11 mouse cellular contexts compared by ENCODE assay signal in genomic region chr6:55323908-55324634, GRCm38 (mm10). TPM values are rescaled to one million over a fixed set of nuclear protein-coding genes. Genes with fewer than 3 reads are reported as not detected.
A peak's percentile ranks its signal among the peaks of the same experiment; 100 is the strongest.
DNase-seq lines count a peak whose midpoint lies in the region; ATAC-seq and TF ChIP-seq lines count a peak whose summit lies in the region.
"Had no signal": no experiment of that assay in that cellular context is flagged by ENCODE, and none has a peak within 500 bp of the region (broad histone marks: within the 10 kb centered on the region; RNA-seq: fewer than 3 reads in every experiment).

No protein-coding gene starts in this region.

- H3K27me3 ChIP-seq in erythroblast, embryonic 14.5 days (ENCODE audit: control insufficient read depth): no peaks in the 10 kb centered on the region
- H3K27me3 ChIP-seq in liver, embryonic 14.5 days (ENCODE audit: control insufficient read depth, insufficient read depth, low read length): no peaks in the 10 kb centered on the region
- H3K27me3 ChIP-seq in stomach, embryonic 14.5 days (ENCODE audit: control insufficient read depth, insufficient read depth, low read length): no peaks in the 10 kb centered on the region
- H3K27me3 ChIP-seq in forebrain, embryonic 13.5 days: no peaks in the 10 kb centered on the region

- no peaks in the 10 kb centered on the region for H3K36me3 ChIP-seq in erythroblast, embryonic 14.5 days (ENCODE audit: control insufficient read depth)
- H3K36me3 ChIP-seq in liver, embryonic 14.5 days (replicated peaks; ENCODE audit: control insufficient read depth, insufficient read depth, low read depth): no peaks in the 10 kb centered on the region
- no peaks in the 10 kb centered on the region for H3K36me3 ChIP-seq in stomach, embryonic 14.5 days (ENCODE audit: control insufficient read depth, insufficient read depth, low read length)
- no peaks in the 10 kb centered on the region for H3K36me3 ChIP-seq in forebrain, embryonic 13.5 days (ENCODE audit: poor library complexity, severe bottlenecking)

- H3K4me2 ChIP-seq in liver, embryonic 14.5 days (ENCODE audit: low read depth): peak overlapping the region; percentile 72
- H3K4me2 ChIP-seq in stomach, embryonic 14.5 days (replicated peaks; ENCODE audit: low read depth, low read length): no peak overlapping the region
- no peak overlapping the region for H3K4me2 ChIP-seq in forebrain, embryonic 13.5 days

- TF ChIP-seq EP300 in liver, embryonic 14.5 days (IDR thresholded peaks at IDR 0.05; ENCODE audit: low read depth): peak; percentile 99

- no peak for TF ChIP-seq CTCF in liver, embryonic 14.5 days (IDR thresholded peaks at IDR 0.05; ENCODE audit: low read depth)

- peak; percentile 81 for DNase-seq in kidney, adult 9 months
- DNase-seq in liver, embryonic 14.5 days (ENCODE audit: low read depth in 3 of 3, low spot score in 3 of 3): peak; percentile 78 to 85 (median 82)
- no peak for DNase-seq in gastrocnemius, postnatal 10 days
- DNase-seq in frontal cortex, postnatal 36 days (ENCODE audit: low spot score in 2 of 2): no peak
- no peak for DNase-seq in heart, adult 11 months
- DNase-seq: gastrocnemius, postnatal 25 days had no signal

- H3K4me1 ChIP-seq in erythroblast, embryonic 14.5 days (ENCODE audit: control insufficient read depth): peaks cover 92% of the 10 kb centered on the region
- peaks cover 70 to 89% of the 10 kb centered on the region in 2 experiments for H3K4me1 ChIP-seq in liver, embryonic 14.5 days (replicated peaks; ENCODE audit: control insufficient read depth in 2 of 2, insufficient read depth in 2 of 2, low read length in 1 of 2)
- H3K4me1 ChIP-seq in stomach, embryonic 14.5 days (ENCODE audit: control insufficient read depth, insufficient read depth, low read length): peaks cover 7% of the 10 kb centered on the region; the same call in 1 of the 2 replicates
- H3K4me1 ChIP-seq in forebrain, embryonic 13.5 days: no peaks in the 10 kb centered on the region

- peak overlapping the region; percentile 57 for H3K4me3 ChIP-seq in erythroblast, embryonic 14.5 days (replicated peaks)
- peak overlapping the region; percentile 12 to 17; a peak in 3 of 4 replicates for H3K4me3 ChIP-seq in liver, embryonic 14.5 days (ENCODE audit: insufficient read depth in 1 of 2, low read depth in 2 of 2, low read length in 2 of 2)
- H3K4me3 ChIP-seq in stomach, embryonic 14.5 days (ENCODE audit: low read depth, low read length): no peak overlapping the region
- H3K4me3 ChIP-seq in forebrain, embryonic 13.5 days: no peak overlapping the region

- WGBS in liver, embryonic 14.5 days (ENCODE audit: insufficient replicate concordance): 6% methylated on average over 17 of the region's 17 CpGs
- WGBS in stomach, embryonic 14.5 days: 38% methylated on average over 17 of the region's 17 CpGs
- WGBS in forebrain, embryonic 13.5 days: 91% methylated on average over 17 of the region's 17 CpGs

- peak; percentile 75 for ATAC-seq in liver, embryonic 14.5 days (ENCODE audit: insufficient read depth)
- peak; percentile 71 for ATAC-seq in stomach, embryonic 14.5 days (ENCODE audit: insufficient number of reproducible peaks, insufficient read depth, low FRiP score, low read depth)
- no peak for ATAC-seq in forebrain, embryonic 13.5 days

- peak overlapping the region; percentile 91 for H3K27ac ChIP-seq in liver, embryonic 14.5 days
- H3K27ac ChIP-seq in stomach, embryonic 14.5 days (ENCODE audit: low read length): peak overlapping the region; percentile 15; the same call in 1 of the 2 replicates
- H3K27ac ChIP-seq in forebrain, embryonic 13.5 days: no peak overlapping the region

- H3K9ac ChIP-seq in liver, embryonic 14.5 days (replicated peaks): peak overlapping the region; percentile 59
- no peak overlapping the region for H3K9ac ChIP-seq in stomach, embryonic 14.5 days (replicated peaks; ENCODE audit: low read depth, low read length)
- H3K9ac ChIP-seq in forebrain, embryonic 13.5 days: no peak overlapping the region

- H3K9me3 ChIP-seq in erythroblast, embryonic 14.5 days (ENCODE audit: control insufficient read depth, low read length): no peaks in the 10 kb centered on the region
- H3K9me3 ChIP-seq in liver, embryonic 14.5 days (ENCODE audit: control insufficient read depth, low read length): no peaks in the 10 kb centered on the region
- H3K9me3 ChIP-seq in stomach, embryonic 14.5 days (ENCODE audit: control insufficient read depth, low read depth, low read length): no peaks in the 10 kb centered on the region
- no peaks in the 10 kb centered on the region for H3K9me3 ChIP-seq in forebrain, embryonic 13.5 days (replicated peaks)

RNA-seq across cellular contexts. Expression of gene Aqp1, which starts 12.2 kb away (rescaled TPM):
- 7.5 and 8.6 TPM in 2 replicates for polyA plus RNA-seq in erythroblast, embryonic 14.5 days (2012)
- 58.3 and 59.3 TPM in 2 replicates for polyA plus RNA-seq in liver, embryonic 14.5 days (2012; rRNA removed)
- polyA plus RNA-seq in liver, embryonic 14.5 days (2014; fragmentation: Nextera tagmentation; extraction: Ambion mirVana): 13.2 and 15.1 TPM in 2 replicates
- polyA plus RNA-seq in stomach, embryonic 14.5 days (2014; fragmentation: Nextera tagmentation; extraction: Ambion mirVana): 2.6 and 2.8 TPM in 2 replicates
- 100 to 1,000 TPM; 127 to 167 TPM for total RNA-seq in gastrocnemius, postnatal 10 days (2021)
- 1.7 and 4.2 TPM in 2 replicates for polyA plus RNA-seq in forebrain, embryonic 13.5 days (2015; fragmentation: Nextera tagmentation; extraction: Ambion mirVana)

RNA-seq across cellular contexts. Expression of gene Ghrhr, which starts 52.0 kb away (rescaled TPM):
- not detected in 2 replicates for polyA plus RNA-seq in erythroblast, embryonic 14.5 days (2012)
- 0.02 and 0.03 TPM in 2 replicates for polyA plus RNA-seq in liver, embryonic 14.5 days (2012; rRNA removed)
- polyA plus RNA-seq in liver, embryonic 14.5 days (2014; fragmentation: Nextera tagmentation; extraction: Ambion mirVana): not detected in 2 replicates
- polyA plus RNA-seq in stomach, embryonic 14.5 days (2014; fragmentation: Nextera tagmentation; extraction: Ambion mirVana): not detected in 2 replicates
- not detected for total RNA-seq in gastrocnemius, postnatal 10 days (2021)
- polyA plus RNA-seq in forebrain, embryonic 13.5 days (2015; fragmentation: Nextera tagmentation; extraction: Ambion mirVana): not detected in 2 replicates
- total RNA-seq: gastrocnemius, postnatal 25 days; neutrophil, adult 5-6 weeks had no signal
- polyA plus RNA-seq: heart, embryonic 16.5 days had no signal

Comparison
In these comparisons a context has a peak if more than half of its experiments do, and no peak if none do; other contexts are left out.
1. H3K4me3 ChIP-seq: peak in erythroblast, embryonic 14.5 days (single experiment) and liver, embryonic 14.5 days (2 of 2); none in stomach, embryonic 14.5 days (single experiment) and forebrain, embryonic 13.5 days (single experiment).
2. DNase-seq: peak in kidney, adult 9 months (single experiment) and liver, embryonic 14.5 days (3 of 3); none in gastrocnemius, postnatal 10 days (single experiment), frontal cortex, postnatal 36 days (0 of 2) and heart, adult 11 months (single experiment).